Mouse (Mus musculus): ENCODE measurements around the gene Mmp23.

DNA sequence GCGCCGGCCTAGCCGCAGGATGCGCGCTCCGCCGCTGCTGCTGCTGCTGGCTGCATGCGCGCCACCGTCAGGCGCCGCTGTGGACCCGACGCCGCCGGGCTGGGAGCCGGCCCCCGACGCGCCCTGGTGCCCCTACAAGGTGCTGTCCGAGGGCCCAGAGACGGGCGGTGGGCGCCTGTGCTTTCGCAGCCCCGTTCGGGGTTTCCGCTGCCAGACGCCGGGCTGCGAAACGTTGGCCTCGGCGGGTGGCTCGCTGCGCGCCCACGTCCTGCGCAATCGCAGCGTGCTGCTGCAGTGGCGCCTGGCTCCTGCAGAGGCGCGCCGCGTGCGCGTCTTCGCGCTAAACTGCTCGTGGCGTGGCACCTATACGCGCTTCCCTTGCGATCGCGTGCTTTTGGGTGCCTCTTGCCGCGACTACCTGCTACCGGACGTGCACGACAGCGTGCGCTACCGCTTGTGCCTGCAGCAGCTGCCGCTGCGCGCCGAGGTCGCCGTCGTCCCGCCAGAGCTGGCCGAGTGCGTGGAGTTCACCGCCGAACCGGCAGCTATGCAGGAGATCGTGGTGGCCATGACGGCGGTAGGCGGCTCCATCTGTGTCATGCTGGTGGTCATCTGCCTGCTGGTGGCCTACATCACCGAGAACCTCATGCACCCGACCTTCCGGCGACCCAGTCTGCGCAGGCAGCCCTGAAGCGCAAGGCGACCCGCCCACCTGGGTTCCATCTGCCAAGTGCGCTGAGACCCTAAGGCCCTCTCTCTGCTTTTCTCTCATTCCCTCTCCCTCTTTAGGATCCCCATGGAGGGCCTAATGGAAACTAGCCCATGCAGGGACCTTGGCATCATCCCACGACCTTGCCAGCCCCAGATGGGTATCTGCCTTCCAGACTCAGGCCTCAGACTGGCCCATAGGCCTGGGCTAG lies 41.6 kb upstream of the Mmp23 start:
- TF ChIP-seq POLR2A (IDR thresholded peaks at IDR 0.05; ENCODE audit: insufficient read depth, low read length) (no peak), CTCF (IDR thresholded peaks at IDR 0.05; ENCODE audit: low read depth, low read length) (no peak), EP300 (IDR thresholded peaks at IDR 0.05; ENCODE audit: insufficient read depth, low read depth, low read length) (no peak)
